Mouse (Mus musculus): ENCODE measurements at regions not wholly inside any gene's neighbourhood (a gene's known extent, or its start where the extent isn't known, plus 50 kb on each side); places are given as distances from the start of the nearest gene placed in this dataset.

DNA sequence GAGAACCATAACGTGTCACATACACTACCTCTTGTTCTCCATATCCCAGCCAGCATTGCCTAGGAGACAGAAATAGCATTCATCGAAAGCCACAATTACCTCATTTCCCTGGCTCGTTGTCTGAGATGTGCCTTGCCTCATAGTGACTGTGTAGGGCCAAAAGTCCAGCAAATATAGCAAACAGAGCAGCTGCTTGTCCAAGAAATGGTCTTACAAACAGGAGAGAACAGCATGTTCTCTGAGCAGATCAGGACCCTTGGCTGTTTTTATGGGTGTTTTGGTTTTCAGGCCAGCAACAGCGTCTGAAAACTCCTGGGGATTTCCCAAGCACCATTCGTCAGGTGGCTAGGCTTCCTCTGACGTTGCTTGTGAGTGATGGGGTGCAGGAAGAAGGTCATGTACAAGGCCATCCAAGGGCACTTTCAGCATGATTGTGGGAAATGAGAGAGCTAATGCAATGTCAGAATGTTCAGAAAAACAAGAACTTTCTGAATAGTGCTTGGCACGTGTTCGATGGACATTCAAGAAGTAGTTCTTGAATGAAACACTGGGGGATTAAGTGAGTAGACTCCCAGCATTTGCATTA lies 528.9 kb upstream of the Pappa start:
- peak; percentile 65 for DNase-seq (ENCODE audit: low spot score)
- intact Hi-C loops (cut with DNase I) = no loop called here

DNA sequence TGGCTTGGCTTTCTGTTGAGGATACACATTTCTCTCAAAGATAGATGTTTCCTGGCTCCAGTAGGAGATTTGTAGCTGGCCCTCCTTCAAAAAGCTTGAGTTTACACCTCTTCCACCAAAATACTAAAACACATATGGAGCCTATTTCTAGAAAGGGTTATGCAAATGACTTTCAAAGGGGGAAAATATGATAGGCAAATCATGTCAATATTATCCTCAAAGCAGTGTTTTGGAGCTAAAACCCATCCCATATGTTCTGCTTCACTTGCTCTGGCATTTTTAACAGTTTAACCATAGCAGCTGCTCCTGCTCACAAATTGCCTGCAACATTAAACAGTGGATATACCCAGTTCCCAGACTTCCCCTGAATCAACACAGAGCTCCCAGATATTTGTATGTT lies 525.5 kb upstream of the Pappa start:
- DNase-seq (ENCODE audit: low spot score) = no peak
- intact Hi-C loops (cut with DNase I) = no loop called here

DNA sequence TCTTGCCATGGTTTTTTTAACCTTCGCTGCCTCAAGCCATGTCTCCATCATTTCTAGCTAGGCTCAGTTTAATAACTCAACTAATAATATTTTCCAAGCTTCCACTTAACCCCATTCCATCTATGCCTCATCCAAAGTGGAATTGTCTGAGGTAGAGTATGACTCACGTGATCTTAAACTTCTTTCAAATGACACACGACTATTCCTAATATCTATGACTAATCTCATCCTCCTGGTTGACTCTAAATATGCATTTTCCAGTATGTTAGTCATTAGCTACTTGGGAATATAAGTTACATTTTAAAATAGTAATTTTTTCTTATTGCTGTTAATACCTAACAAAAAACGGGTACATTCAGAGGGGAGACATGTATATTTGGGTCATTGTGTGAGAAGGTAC lies 524.8 kb upstream of the Pappa start:
- no peak for DNase-seq (ENCODE audit: low spot score)

DNA sequence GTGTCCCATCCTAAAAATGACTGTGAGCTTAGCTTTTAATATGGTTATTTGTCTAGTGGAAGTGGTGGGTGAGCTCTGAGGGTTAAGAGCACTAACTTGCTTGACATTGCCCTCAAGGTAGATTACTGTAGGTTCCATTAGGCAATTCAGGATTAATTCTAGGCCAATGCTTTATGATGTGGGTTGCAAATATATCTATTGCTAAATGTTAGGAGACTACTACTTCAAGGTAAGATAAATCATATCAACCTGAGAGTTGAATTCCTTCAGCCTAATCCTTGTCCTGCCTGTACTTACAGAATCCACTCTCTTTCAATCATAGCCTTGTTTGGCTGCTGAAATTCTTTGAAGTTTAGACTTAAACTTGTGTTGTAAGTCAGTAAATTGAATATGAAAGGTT lies 501.2 kb upstream of the Pappa start:
- DNase-seq (ENCODE audit: low spot score) = no peak
- intact Hi-C loops (cut with DNase I) = no loop called here

More for the DNA sequence above, 524.8 kb upstream of the Pappa start:
- intact Hi-C loops (cut with DNase I) = no loop called here

DNA sequence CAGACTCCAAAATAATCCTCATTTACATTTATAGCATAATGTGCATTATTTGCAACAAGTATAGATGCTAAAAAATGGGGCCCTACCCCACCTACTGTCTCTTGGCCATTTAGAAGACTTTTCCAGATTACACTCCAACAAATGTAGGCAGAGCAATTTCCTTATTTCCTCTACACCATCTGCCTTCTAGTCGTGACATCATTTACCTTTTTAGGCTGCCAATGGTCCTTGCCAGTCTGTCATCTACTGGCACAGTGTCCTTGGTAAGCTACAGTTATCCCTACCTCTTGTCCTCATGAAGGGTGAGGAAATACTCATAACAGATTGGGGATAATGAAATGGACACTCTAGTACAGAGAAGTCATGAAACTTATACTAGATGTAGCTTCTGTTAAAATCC lies 491.8 kb upstream of the Pappa start:
- intact Hi-C loops (cut with DNase I) = no loop called here
- no peak for DNase-seq (ENCODE audit: low spot score)

DNA sequence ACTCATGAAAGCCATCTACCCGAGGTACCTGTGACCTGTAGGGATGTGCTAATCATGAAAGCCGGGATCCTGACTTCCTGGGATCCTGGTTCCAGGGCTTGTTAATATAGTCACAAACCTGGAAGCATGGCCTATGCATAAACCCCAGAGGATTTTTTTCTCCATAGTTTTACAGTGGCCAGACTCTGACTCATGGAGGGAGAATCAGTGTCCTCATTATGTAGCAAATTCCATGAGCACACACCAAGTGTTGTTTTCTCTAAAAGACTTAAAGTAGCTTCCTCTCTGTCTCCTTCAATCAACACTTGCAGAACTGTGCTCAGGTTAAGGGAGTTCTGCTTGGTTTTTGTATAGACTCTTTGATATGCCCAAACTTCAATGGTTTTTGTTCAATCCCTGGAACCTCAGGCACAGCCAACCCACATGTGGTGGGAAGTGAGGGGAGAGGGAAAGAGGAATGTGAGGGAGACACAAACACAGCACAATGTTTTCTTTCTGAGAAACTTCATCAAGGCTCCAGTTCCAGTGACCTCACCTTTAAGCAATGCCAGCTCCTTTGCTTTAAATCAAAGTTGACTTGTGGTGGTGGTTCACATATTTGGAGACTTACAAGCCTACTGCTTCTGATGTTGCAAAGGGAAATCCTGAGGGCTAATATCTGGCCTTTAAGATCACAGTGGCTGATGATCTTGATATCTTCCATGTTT lies 488.6 kb upstream of the Pappa start:
- intact Hi-C loops (cut with DNase I) = no loop called here
- DNase-seq (ENCODE audit: low spot score) = no peak

DNA sequence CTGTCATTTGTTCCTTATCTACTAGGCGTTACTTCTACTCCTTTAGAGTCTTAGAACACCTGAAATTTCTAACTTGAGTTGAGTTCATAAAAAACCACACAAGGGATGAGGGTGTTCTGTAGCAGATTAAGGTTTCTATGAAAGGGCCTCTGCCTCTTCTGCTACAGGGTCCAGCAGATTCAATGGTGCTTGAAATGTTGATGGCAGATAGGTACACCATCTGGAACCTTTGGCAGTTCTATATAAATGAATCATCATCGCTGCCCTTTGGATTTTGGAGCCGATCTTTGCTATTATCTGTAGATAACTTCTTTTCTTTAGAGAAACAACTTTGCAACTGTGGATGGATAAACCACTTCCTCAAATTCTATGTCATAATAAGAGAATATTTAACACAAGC lies 483.9 kb upstream of the Pappa start:
- no peak for DNase-seq (ENCODE audit: low spot score)
- intact Hi-C loops (cut with DNase I) = no loop called here

DNA sequence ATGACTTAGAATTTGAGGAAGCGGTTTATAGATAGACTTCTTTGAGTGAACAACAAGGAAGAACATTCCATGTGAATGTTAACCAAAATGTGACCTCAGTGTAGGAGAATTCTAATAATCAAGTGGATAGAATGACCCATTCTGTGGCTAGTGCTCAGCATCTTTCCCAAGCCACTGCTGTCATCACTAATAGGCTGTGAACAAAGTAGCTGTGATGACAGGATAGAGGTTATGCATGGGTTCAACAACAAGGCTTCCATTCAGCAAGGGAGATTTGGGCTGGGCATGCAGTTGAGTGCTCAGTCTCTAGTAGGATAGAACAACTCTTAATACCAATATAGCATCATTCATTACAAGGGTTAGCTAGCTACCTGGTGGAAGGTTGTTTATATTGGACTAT lies 483.0 kb upstream of the Pappa start:
- intact Hi-C loops (cut with DNase I) = no loop called here
- no peak for DNase-seq (ENCODE audit: low spot score)

DNA sequence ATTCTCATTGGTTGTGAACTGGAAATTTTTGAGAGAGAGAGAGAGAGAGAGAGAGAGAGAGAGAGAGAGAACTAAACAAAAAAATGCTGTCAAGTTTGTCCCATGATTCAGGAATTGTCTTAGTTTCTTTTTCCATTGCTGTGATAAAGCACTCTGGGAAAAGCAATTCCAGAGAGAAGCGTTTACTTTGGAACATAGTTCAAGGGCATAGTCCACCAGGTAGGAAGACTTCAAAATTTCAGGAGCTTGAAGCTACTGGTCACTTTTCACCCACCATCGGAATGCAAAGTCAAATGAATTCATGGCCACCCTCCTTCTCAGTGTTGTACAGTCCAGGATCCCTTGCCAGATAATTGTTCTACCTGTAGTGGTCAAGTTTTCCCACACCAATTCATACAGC lies 478.8 kb upstream of the Pappa start:
- DNase-seq (ENCODE audit: low spot score) = no peak
- intact Hi-C loops (cut with DNase I) = no loop called here

DNA sequence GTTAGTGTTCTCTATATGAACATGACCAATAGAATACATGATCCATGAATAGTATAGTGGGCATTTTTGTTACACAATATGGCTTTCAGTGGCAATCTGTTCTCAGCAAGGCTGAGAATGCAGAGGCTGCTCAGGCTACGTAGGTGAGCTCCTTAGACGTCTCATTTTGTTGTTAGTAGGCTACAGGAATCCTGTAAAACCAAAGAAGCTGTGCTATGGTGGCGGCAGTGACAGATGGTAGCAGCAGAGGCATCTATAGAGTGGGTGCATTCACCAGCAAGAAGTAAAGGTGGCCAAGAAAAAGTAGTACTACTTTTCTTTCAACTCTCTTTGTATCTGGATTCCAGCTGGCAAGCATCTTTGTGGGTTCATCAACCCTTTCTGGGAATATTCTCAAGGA lies 469.8 kb upstream of the Pappa start:
- no peak for DNase-seq (ENCODE audit: low spot score)
- intact Hi-C loops (cut with DNase I) = no loop called here

DNA sequence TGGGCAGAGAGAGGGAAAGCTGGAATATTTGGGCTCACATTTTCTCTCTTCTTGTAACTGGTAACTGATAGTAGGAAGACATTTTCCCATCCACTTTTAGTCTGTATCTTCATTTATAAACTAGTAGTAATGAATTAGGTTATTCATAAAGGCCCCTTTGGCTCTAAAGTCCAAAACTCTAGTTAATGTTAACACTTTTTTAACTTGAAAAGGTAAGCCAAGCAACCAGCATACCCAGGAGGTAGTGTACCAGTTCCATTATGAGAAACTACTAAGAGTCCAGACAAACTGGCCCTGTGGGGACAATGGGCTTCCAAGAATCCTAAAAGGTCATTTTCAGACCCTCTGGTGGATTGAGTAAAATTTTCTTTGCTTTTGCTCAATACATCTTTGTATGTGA lies 468.4 kb upstream of the Pappa start:
- intact Hi-C loops (cut with DNase I) = no loop called here
- DNase-seq (ENCODE audit: low spot score) = no peak

DNA sequence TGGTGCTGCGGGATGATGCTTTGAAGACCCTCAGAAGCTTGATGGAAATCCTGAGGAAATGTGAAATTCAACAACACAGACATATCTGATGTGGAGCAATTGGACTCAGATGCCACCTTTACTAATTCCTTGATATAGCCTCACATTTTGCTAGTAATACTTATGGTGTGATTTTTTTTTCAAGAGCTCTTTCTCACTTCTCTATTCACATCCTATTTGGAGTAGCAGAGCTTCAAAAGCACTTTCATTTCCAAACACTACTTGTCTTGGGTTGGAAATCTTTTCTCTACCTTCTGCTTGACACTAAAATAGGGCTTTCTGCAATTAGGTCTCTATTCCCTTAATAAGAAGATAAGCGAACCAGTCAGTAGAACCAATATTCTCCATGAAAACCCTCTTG lies 460.3 kb upstream of the Pappa start:
- no peak for DNase-seq (ENCODE audit: low spot score)
- intact Hi-C loops (cut with DNase I) = no loop called here

DNA sequence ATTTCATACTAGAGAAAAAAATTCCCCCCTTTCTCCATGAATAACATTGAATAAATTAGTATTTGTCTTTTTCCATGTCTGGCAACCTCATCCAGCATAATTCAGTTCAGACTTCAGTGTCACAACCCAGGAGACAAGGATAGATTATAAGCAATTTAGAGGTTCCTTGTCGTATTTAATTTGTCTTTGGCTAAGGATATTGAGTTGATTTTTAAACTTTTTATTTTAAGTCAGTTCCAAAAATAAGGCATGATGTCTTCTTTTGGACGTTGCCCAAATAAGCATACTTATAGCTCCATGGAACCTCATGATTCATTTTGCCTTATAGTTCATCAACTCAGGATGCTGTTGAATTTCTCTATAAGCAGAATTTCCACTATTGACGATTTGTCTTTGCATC lies 456.0 kb upstream of the Pappa start:
- no peak for DNase-seq (ENCODE audit: low spot score)
- intact Hi-C loops (cut with DNase I) = no loop called here

DNA sequence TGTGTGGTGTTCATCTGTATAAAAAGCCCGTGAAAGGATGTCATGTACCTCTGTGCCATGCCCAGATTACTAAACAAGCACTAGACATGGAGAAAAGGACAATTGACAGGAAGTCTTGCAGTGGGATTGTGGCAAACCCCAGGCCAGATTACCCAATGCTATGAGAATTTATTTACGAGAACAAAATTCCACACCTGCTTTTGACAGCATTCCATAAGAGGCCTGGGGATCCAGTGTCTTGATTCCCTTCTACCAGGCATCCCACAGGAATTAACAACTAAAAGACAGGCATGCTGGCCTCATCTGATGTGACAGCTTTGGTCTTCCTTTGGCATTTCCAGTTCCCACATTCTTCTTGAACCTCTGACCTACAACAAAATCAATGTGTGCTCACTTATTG lies 454.3 kb upstream of the Pappa start:
- DNase-seq (ENCODE audit: low spot score) = no peak
- intact Hi-C loops (cut with DNase I) = no loop called here

DNA sequence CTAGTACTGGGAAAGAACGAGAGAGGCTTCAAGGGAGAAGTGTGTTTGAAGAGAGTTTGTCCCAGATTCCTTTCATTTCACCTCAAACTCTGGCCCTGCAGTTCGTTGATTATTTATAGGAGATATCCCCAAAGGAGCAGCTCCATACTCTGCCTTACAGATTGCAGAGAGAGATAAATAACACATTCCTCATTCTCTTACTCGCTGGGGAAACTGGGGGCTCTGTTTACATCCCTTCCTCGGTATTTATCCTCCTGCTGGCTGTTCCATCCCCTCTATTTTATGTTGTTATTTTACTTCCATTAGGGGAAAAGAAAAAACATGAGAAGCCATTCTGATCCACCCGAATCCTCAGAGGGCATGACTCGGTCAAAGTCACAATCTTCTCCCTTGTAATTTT lies 447.5 kb upstream of the Pappa start:
- intact Hi-C loops (cut with DNase I) = no loop called here
- DNase-seq (ENCODE audit: low spot score) = no peak

DNA sequence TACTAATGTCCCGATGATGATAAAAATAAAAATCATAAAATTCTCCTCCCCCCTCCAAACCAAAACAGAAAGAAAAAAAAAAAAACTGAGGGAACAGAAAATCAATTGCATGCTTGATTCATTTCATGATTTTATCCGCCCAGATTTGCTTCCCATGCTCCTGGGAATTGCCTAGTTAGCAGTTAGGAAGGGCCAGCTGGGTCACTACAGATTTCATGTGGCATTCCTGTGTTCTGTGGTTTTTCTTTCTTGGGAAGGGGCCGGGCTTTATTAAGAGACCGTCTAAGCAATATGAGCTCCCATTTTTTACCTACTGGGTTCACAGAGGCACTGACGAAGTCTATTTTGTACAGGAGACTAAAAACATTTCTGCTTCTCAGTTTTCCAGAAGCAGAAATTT lies 447.1 kb upstream of the Pappa start:
- intact Hi-C loops (cut with DNase I) = no loop called here
- no peak for DNase-seq (ENCODE audit: low spot score)

DNA sequence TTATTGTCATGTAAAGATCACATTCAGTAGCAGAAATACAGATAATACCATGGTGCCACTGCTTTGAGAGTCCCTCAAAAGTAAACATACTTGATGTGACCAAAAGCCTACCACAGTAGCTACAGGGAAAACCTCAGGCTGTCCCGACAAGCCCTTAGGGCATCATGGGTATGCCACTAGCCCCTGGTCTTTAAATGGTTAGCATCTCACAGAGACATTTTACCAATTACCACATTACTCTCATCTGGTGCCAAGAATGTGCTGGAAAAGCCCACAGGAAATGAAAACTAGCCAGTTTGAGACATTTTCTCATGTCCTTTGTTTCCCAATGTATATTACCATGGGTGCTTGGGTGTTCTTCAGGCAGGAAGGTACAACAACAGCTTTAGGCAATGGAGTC lies 439.3 kb upstream of the Pappa start:
- no peak for DNase-seq (ENCODE audit: low spot score)
- intact Hi-C loops (cut with DNase I) = no loop called here

DNA sequence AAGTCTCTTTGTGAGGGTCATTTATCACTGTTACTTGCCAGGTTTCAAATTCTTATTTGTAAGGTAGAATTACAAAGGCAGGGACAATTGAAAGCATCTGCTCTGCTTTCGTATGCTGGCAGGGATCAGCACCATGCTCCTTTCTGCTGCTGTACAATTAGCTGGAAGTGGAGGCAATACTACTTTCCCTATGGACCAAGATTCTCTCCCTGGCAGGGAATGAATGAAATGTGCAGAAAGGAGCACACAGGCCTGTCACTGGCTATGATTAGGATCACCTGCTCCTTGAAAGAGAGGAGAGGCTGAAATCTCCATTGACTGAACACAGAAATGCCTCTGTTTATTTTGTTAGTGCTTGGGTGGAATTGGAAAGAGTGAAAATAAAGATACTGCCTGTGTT lies 427.8 kb upstream of the Pappa start:
- intact Hi-C loops (cut with DNase I) = no loop called here
- DNase-seq (ENCODE audit: low spot score) = no peak

DNA sequence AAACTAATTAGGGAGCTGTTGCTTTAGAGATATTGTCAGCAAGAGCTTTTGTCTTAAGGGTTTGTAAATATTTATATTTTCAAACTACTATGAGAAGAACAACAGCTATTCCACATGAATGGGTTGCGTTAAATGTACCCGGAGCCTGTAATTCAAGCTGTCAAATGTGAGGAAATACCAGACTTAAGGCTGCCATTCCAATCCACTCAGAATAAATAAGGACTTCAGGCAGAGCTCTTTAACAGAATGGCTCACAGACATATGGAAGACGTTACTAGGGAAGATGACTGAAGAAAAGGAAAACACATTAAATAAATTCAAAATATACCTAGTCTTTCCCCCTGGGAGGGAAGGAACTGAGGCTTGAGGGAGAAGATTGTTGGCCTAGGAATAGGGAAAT lies 400.7 kb upstream of the Pappa start:
- DNase-seq (ENCODE audit: low spot score) = no peak
- intact Hi-C loops (cut with DNase I) = no loop called here

DNA sequence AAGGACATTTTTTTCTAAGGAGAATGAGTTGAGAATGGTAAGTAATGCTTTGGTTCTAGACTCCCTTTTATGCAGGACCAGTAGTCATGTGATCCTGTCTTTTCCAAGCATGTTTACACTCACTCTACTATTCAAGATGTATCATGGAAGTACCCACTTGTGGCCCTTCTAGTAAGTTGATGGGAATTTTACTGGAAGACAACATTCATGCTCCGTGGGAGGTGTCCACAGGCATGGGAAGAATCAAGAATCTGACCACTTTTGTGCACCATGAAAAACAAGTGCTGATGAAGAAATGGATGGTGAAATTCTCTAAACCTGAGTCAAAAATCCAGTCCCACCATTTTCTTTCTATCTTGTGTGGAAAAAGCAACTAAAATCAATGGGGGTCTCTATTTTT lies 399.1 kb upstream of the Pappa start:
- DNase-seq (ENCODE audit: low spot score) = no peak
- intact Hi-C loops (cut with DNase I) = no loop called here

DNA sequence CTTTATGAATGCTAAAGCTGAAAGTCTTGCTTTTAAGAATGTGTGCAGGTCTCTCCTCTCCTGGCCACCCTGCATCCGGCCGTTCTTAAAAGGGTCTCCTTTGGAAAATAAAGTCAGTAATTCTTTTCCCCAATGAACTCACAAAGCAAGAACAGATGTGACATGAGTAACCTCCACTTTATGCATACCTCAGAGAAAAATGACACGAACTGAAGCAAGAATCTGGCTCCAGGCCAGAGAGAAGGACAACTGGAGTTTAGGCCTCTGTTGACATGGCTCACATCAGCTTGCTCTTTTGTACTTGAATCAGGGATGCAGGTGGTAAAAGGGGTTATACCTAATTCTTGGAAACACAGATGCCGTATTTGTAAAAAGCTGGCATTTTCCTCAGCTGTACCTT lies 368.0 kb upstream of the Pappa start:
- no peak for DNase-seq (ENCODE audit: low spot score)
- intact Hi-C loops (cut with DNase I) = no loop called here

DNA sequence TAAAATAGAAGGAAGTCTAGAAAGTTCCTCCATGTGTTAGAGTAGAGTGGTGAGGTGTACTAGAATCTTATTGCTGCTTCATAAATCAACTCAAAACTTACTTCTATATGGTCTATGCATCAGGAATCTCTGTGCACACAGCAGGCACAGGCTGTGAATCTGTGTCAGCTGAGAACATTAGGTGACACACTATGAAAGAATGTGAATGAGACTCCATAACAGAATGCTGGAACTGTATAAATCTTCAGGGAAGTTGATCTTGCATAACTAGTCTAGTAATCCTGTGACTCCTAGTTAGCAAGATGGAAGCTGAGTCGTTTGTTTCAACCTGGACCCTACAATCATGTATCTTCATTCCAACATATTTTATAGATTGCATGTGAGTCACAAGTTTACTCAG lies 355.4 kb upstream of the Pappa start:
- intact Hi-C loops (cut with DNase I) = no loop called here
- no peak for DNase-seq (ENCODE audit: low spot score)

Data from heart, postnatal 25 days (tissue).